Mouse (Mus musculus) adrenal gland, adult 18-20 months (tissue): ENCODE results near the gene Amtn. TPM values are rescaled to one million over a fixed set of nuclear protein-coding genes. Genes with fewer than 3 reads are reported as not detected.
"Not testable (repeated sequence)": the region's sequence is repeated elsewhere in the genome, so short reads cannot be mapped to it uniquely, and the experiment has no call there.

Source experiments
- DNase-seq, 2 experiments: peaks; one replicate each; pipeline ENCODE4 v3.0.0; 2021 to 2022; ENCODE audit warnings: low spot score in 2 of 2
- long read RNA-seq, 2 experiments: library from polyadenylated mRNA; stranded (forward); transcript quantifications; one replicate each; pipeline ENCODE4 v2.0.0; 2021
- total RNA-seq, 2 experiments: library from RNA; stranded (reverse); gene quantifications; 1 replicate in 1 of 2; 2 replicates in 1 of 2; pipeline ENCODE4 v1.2.3; 2021

The Amtn gene
- not detected for total RNA-seq
- long read RNA-seq, experiment 1: 0 reads
- long read RNA-seq, experiment 2: 0 reads

DNA sequence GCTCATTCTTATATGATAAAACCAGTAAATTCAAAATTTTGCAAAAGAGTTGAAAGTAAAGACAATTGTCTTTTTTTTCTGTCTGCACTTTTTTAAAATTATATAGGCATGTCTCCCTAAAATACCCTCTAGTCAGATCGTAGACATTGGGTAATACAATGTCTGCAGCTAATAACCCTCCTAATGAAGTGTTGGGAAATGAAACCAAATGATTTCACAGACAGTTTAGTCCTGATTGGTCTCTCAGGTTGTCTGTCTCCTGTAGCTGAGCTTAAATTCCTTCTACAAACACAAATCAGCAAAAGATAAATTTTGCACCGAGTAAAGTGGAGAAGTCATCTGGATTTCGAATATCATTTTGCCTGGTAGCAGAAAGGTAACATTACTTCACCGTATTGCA lies at the start of gene Amtn:
TSS of gene Amtn (plus strand) at position 301 of the 400 bp plus-strand sequence.
- no peak for DNase-seq

DNA sequence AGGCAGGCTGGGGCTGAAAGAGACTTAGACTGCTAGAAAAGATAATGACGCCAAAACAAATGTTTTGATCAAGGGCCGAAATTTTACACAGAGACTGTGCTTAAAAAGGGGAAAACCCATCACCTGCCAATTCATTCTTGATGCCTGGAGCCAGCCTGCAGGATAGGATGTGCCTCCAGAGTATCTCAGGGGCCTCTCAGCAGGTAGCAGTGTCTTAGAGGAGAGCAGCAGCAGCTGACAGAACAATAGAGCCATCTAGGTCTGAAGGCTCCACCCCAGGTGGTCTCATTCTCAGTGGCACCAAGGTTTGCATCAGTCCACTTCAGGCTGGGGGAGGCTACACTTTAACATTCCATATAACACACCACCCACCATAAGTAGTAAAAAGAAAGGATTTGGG lies 27.4 kb upstream of the Amtn start:
- DNase-seq: not testable (repeated sequence)

- DNase-seq: peak; percentile 5 to 20
These were observed 11.1 kb upstream of the Amtn start for GRCm38 (mm10) chr5:88364768-88365167.

DNA sequence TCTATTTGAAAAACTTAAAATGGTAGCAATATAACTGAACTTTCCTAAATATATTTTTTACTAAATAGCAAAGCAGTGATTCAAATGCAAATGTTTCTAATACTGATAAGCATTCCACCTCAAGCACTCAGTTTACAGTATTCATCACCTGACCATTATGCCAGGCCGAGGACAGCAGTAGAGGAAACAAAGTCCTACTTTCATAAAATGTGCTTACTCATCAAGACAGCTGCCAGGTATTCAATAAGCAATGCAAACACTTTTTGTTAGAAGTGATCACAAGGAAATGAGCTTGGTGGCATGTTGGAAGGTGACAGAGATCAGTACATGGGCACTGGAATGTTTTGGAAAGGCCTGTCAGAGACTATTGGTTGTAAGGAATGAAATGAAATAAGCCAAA lies 9.0 kb upstream of the Amtn start:
- no peak for DNase-seq

DNA sequence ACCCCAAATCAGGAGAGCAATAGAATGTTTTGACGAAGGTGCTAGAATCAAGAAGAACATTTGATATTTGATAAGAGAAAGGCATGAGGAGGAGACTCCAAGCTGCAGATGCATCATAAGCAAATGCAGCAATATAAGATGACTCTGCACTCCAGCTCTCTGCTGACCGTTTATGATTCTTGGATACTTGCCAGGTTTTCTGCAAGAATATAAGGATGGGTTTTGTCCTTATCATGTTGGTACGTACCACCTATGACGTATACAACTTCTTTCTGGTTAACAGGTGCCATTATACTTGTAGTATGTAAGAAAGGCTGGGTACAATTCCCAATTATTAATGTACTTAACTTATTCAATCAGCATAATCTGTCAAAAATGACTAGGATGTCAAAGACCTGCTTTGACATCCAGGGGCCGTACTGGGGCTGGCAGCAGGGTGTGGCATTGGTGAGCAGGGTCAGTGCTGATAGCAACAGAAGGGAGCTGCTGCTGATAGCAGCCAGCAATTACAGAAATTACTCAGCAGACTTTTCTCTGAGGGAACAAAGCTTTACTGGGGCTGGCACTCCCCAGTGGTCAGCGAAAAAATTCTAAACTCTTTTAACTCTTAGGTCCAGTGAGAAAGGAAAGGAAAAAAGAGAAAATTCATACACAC lies 5.2 kb upstream of the Amtn start:
- no peak for DNase-seq

GRCm38 (mm10) chr5:88372563-88372962 lies 3.3 kb upstream of the Amtn start:
- no peak for DNase-seq

DNA sequence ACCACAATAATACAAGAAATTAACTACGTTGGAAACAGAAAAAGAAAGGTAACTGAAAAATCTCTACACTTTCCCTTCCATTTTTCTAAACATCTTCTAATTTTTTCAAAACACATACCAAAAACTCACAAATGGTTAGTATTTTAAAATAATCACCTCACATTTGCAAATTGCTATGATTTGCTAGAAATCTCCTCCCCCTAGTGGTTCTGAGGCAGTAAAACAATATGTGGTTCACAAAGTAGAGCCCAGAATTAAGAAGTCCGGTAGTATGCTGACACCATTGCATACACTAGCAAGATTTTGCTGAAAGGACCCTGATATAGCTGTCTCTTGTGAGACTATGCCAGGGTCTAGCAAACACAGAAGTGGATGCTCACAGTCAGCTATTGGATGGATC lies 16.1 kb downstream of the Amtn start:
- not testable (repeated sequence) for DNase-seq

DNA sequence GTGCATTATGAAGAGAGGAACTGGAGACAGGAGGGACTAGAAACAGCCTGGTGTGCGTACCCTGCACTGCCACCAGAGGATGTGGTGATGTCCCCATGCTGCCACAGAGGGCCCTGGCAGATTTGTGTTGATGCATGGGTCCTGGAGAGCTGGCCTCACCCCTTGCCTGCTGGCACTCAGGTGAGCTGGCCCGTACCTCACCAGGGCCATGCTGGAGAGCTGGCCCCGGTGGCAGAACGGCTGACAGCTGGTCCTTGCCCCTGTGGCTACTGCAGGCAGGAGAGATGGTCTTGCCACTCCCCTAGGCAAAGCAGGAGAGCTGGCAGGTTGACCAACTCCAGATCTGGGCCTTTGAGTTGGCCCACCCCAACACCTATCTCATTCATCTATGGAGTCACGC lies 22.7 kb downstream of the Amtn start:
- no peak for DNase-seq

DNA sequence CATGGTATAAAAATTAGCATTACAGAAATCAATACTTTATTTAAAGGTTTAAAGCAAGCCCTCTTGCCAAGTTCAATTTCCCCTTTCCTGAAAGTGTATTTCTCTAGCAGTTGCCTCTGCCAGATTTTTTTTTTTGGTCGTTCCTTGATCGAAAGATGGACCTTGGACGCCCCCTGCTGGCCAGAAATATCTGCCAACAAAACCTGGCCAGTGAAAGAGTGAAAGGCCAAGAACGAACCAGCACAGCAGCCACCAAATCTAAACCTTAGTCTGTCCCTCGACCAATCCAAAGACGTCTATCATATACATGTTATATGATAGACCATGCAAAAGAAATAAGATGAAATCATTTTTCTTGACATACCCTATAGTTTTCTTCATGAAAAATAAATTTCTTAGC lies 23.9 kb downstream of the Amtn start:
- peak; percentile 68 to 76 for DNase-seq

- no peak for DNase-seq
These were observed 25.6 kb downstream of the Amtn start for GRCm38 (mm10) chr5:88401464-88401863.

GRCm38 (mm10) chr5:88420319-88421065 lies 44.6 kb downstream of the Amtn start:
- DNase-seq: no peak

DNA sequence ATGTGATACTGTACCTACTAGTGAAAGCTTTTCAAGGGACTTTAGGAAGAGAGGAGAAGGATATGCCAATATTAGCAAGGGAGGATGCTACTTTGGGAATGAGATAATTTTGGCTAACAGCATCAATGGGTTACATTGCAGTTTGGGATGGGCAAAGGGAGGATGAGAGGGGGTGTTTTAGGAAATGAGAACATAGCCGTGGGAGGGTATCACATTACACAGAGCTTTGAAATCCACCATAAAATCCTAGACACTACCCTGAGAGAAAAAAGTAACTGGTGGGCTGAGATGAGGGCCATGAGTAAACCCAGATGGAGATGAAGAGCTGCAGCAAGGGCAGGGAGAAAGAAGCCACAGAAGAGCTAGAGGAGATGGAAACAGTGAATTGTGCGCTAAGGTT lies 49.0 kb downstream of the Amtn start:
- DNase-seq: not testable (repeated sequence)

DNA sequence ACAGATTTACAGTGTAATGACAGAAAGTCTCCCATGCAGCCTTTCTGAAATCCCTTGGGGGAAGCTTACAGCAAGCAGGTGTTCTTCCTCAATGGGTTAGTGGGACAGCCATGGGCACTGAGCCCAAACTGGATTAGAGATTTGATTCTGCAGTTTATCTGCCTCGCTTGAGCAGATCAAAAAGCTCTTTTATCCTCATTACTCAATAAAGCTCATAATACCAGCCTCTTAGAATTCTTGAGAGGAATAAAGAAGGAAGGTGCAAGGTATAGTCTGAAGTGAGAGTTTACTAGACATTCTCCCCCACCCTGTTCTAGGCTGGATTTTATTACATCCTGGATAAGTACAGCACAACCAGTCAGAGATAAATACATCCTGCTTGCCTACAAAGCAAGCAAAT lies 50.8 kb downstream of the Amtn start:
- DNase-seq: no peak

Other genes with a start within 250 kb of the Amtn start
- not detected for gene Gm11115, start 222.0 kb upstream of the Amtn start, total RNA-seq
- not detected for gene Gm7714, start 107.2 kb upstream of the Amtn start, total RNA-seq
- not detected for gene Prol1, start 58.8 kb upstream of the Amtn start, total RNA-seq
- not detected for gene Ambn, start 79.9 kb downstream of the Amtn start, total RNA-seq
- gene Enam, start 111.9 kb downstream of the Amtn start, total RNA-seq: not detected
- 1 to 10 TPM in 1 of 2 experiments, under 1 TPM in 1; 0.66 to 4.7 TPM for gene Jchain, start 151.8 kb downstream of the Amtn start, total RNA-seq
- 10 to 100 TPM; 31.4 to 39.5 TPM for gene Utp3, start 178.4 kb downstream of the Amtn start, total RNA-seq
- 10 to 100 TPM; 21.1 to 26.7 TPM for gene Rufy3, start 188.9 kb downstream of the Amtn start, total RNA-seq